Mouse (Mus musculus): ENCODE results near the gene Mlxip.

The Mlxip gene

GRCm38 (mm10) chr5:123379504-123379931, 15.1 kb upstream of the Mlxip start:
- no peak for ATAC-seq (ENCODE audit: insufficient number of reproducible peaks, low FRiP score, low TSS enrichment)

GRCm38 (mm10) chr5:123381968-123382367, 12.6 kb upstream of the Mlxip start:
- no peak for ATAC-seq (ENCODE audit: insufficient number of reproducible peaks, low FRiP score, low TSS enrichment)

- no peak for ATAC-seq (ENCODE audit: insufficient number of reproducible peaks, low FRiP score, low TSS enrichment)
Measured at GRCm38 (mm10) chr5:123382686-123383085, 11.9 kb upstream of the Mlxip start.

- ATAC-seq (ENCODE audit: insufficient number of reproducible peaks, low FRiP score, low TSS enrichment) = no peak
Measured at GRCm38 (mm10) chr5:123388452-123388851, 6.1 kb upstream of the Mlxip start.

- no peak for ATAC-seq (ENCODE audit: insufficient number of reproducible peaks, low FRiP score, low TSS enrichment)
Measured at GRCm38 (mm10) chr5:123390536-123391441, 3.8 kb upstream of the Mlxip start.

GRCm38 (mm10) chr5:123391442-123391809, 3.2 kb upstream of the Mlxip start:
- ATAC-seq (ENCODE audit: insufficient number of reproducible peaks, low FRiP score, low TSS enrichment) = no peak

- peak; percentile 10; the same call in 1 of the 2 replicates for ATAC-seq (ENCODE audit: insufficient number of reproducible peaks, low FRiP score, low TSS enrichment)
Measured at GRCm38 (mm10) chr5:123393786-123394302, 754 bp upstream of the Mlxip start.

GRCm38 (mm10) chr5:123394957-123395881, 621 bp downstream of the Mlxip start:
- ATAC-seq (ENCODE audit: insufficient number of reproducible peaks, low FRiP score, low TSS enrichment) = peak; percentile 47; the same call in 1 of the 2 replicates

GRCm38 (mm10) chr5:123396901-123397464, 2.4 kb downstream of the Mlxip start:
- ATAC-seq (ENCODE audit: insufficient number of reproducible peaks, low FRiP score, low TSS enrichment) = no peak

GRCm38 (mm10) chr5:123397786-123398185, 3.2 kb downstream of the Mlxip start:
- no peak for ATAC-seq (ENCODE audit: insufficient number of reproducible peaks, low FRiP score, low TSS enrichment)

GRCm38 (mm10) chr5:123398856-123399498, 4.4 kb downstream of the Mlxip start:
- no peak for ATAC-seq (ENCODE audit: insufficient number of reproducible peaks, low FRiP score, low TSS enrichment)

GRCm38 (mm10) chr5:123404480-123404879, 9.9 kb downstream of the Mlxip start:
- ATAC-seq (ENCODE audit: insufficient number of reproducible peaks, low FRiP score, low TSS enrichment) = no peak

- no peak for ATAC-seq (ENCODE audit: insufficient number of reproducible peaks, low FRiP score, low TSS enrichment)
Measured at GRCm38 (mm10) chr5:123406952-123407351, 12.4 kb downstream of the Mlxip start.

- no peak; the same call in 1 of the 2 replicates for ATAC-seq (ENCODE audit: insufficient number of reproducible peaks, low FRiP score, low TSS enrichment)
Measured at GRCm38 (mm10) chr5:123408176-123408575, 13.6 kb downstream of the Mlxip start.

- no peak for ATAC-seq (ENCODE audit: insufficient number of reproducible peaks, low FRiP score, low TSS enrichment)
Measured at GRCm38 (mm10) chr5:123412193-123412592, 17.6 kb downstream of the Mlxip start.

- no peak for ATAC-seq (ENCODE audit: insufficient number of reproducible peaks, low FRiP score, low TSS enrichment)
Measured at GRCm38 (mm10) chr5:123413866-123414363, 19.3 kb downstream of the Mlxip start.

GRCm38 (mm10) chr5:123416149-123416548, 21.6 kb downstream of the Mlxip start:
- ATAC-seq (ENCODE audit: insufficient number of reproducible peaks, low FRiP score, low TSS enrichment) = no peak

- no peak for ATAC-seq (ENCODE audit: insufficient number of reproducible peaks, low FRiP score, low TSS enrichment)
Measured at GRCm38 (mm10) chr5:123416566-123417518, 22.2 kb downstream of the Mlxip start.

- no peak for ATAC-seq (ENCODE audit: insufficient number of reproducible peaks, low FRiP score, low TSS enrichment)
Measured at GRCm38 (mm10) chr5:123423885-123424284, 29.3 kb downstream of the Mlxip start.

Data from cerebellum, adult (tissue).